Mouse (Mus musculus) liver, embryonic 14.5 days (tissue): Measurements from ENCODE around the gene Adh7.

ENCODE experiments used
- CTCF ChIP-seq: IDR thresholded peaks from 2 replicates; pipeline ENCODE4 v1.5.1; 2016; ENCODE audit warnings: antibody characterized with exemption, low read depth, control low read depth
- EP300 ChIP-seq: IDR thresholded peaks from 2 replicates; pipeline ENCODE4 v1.6.1; 2016; ENCODE audit warnings: antibody characterized with exemption, low read depth

- TF ChIP-seq CTCF = no peak
- no peak for TF ChIP-seq EP300
Measured at GRCm38 (mm10) chr3:138230266-138230665, 12.7 kb downstream of the Adh7 start.
